Mouse (Mus musculus) spleen, adult 2 months (tissue): ENCODE results near the gene Kctd8. TPM values are rescaled to one million over a fixed set of nuclear protein-coding genes. Genes with fewer than 3 reads are reported as not detected.

Experiments
- DNase-seq, 2 experiments: peaks; one replicate each; pipeline versions ENCODE4 v3.0.0 to v3.0.0-alpha.2; 2012 to 2021; ENCODE audit warnings: low spot score in 2 of 2, low read depth in 1 of 2
- H3K27ac ChIP-seq: fragments of 200-500 bp; 2 replicates; pipeline ENCODE4 v1.5.1; 2012; ENCODE audit warnings: low read length, inconsistent platforms; ENCODE audit not compliant: insufficient read depth
- H3K27me3 ChIP-seq: fragments of 200-500 bp; 2 replicates; pipeline ENCODE4 v1.6.1; 2012; ENCODE audit warnings: mild to moderate bottlenecking, moderate library complexity, low read length, inconsistent platforms; ENCODE audit not compliant: control insufficient read depth, insufficient read depth
- H3K36me3 ChIP-seq: fragments of 200-500 bp; 2 replicates; pipeline ENCODE4 v1.6.1; 2012; ENCODE audit warnings: mild to moderate bottlenecking, low read length, inconsistent platforms; ENCODE audit not compliant: control insufficient read depth, insufficient read depth
- H3K4me1 ChIP-seq: fragments of 200-500 bp; 2 replicates; pipeline ENCODE4 v1.6.1; 2011; ENCODE audit warnings: inconsistent platforms; ENCODE audit not compliant: control insufficient read depth, insufficient read depth, insufficient read length
- H3K4me3 ChIP-seq: fragments of 200-500 bp; 2 replicates; pipeline ENCODE4 v1.5.1; 2011; ENCODE audit warnings: mild to moderate bottlenecking, inconsistent platforms; ENCODE audit not compliant: insufficient read depth, insufficient read length; ENCODE audit errors: extremely low read depth
- CTCF ChIP-seq: fragments of 200-500 bp; IDR thresholded peaks from 2 replicates; pipeline ENCODE4 v1.5.1; 2011; ENCODE audit warnings: mild to moderate bottlenecking, inconsistent platforms; ENCODE audit not compliant: insufficient read depth, insufficient read length, insufficient replicate concordance; ENCODE audit errors: extremely low read depth
- POLR2A ChIP-seq: fragments of 200-500 bp; IDR thresholded peaks from 2 replicates; pipeline ENCODE4 v1.6.1; 2011; ENCODE audit warnings: low read depth, low read length, inconsistent platforms
- WGBS: fragments of 180-500 bp; shearing (Covaris S2); methylation state at CpG from one replicate; pipeline ENCODE4 v1.1.7; 2018; 5-methylcytosine and 5-hydroxymethylcytosine counted together
- polyA plus RNA-seq: library from polyadenylated mRNA; depleted of rRNA; stranded (reverse); fragments of >200 nt; gene quantifications from 2 replicates; pipeline ENCODE4 v1.2.3, GENCODE M21; 2012; rRNA removed

Gene Kctd8
- polyA plus RNA-seq, 1 experiment = not detected

DNA sequence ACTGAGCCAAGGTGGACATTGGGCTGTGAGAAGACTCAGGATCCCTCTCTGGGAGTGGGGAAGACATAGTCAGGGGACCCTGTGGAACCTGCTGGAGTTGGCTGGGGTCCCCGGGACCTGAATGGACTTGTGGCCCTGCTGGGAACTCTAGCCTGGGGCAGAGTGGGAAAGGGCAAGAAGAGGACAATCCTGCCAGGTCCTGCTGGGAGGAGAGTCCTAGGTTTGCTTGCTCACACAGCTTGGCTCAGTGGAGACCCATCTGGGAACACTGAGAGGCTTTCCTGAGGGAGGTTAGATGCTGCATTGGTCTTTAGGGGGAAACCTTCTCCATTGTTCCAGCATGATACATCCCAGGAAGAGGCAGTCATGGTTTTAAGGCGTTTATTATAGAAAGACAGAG is 133.8 kb downstream of the Kctd8 start:
- DNase-seq = no peak
- no peak for TF ChIP-seq CTCF
- no peak for TF ChIP-seq POLR2A
- 49% methylated on average over 2 of the region's 2 CpGs for WGBS

DNA sequence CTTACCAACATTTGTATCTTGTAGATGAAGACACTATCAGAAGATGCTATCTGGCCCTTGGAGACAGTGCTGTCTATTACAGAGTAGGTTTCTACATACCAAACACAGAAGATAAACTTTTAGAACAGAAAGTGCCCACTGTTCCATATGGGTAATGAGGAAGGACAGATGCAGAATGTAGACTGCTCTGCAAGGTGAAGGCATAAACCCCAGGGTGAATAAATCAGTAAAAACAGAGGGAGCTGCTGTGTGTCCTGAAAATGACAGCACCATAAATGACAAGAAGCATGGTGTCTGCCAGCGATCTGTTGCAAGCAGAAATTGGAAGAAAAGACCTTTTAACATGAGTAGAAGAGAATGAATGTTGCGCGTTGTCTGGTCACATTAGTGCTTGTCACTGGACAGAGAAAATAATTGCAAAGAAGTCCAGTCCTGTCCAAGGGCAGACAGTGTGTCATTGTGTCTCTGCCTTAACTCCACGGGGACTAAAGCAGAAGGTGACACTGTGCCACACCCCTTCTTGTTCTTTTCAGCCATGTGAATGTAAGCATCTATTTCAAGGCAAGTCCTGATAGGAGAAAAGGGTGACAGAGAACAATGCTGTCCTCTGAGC is 181.5 kb downstream of the Kctd8 start:
- no peak overlapping the region for H3K27ac ChIP-seq
- TF ChIP-seq POLR2A (no peak), CTCF (no peak)
- WGBS = 89% methylated on average over 4 of the region's 4 CpGs
- no peaks in the 10 kb centered on the region for H3K27me3 ChIP-seq
- no peaks in the 10 kb centered on the region for H3K36me3 ChIP-seq
- no peak for DNase-seq
- no peaks in the 10 kb centered on the region for H3K4me1 ChIP-seq
- no peak overlapping the region for H3K4me3 ChIP-seq

More for the DNA sequence above, 133.8 kb downstream of the Kctd8 start:
- Histone ChIP-seq H3K36me3 (no peaks in the 10 kb centered on the region), H3K27ac (no peak overlapping the region), H3K27me3 (no peaks in the 10 kb centered on the region), H3K4me1 (no peaks in the 10 kb centered on the region), H3K4me3 (no peak overlapping the region)

DNA sequence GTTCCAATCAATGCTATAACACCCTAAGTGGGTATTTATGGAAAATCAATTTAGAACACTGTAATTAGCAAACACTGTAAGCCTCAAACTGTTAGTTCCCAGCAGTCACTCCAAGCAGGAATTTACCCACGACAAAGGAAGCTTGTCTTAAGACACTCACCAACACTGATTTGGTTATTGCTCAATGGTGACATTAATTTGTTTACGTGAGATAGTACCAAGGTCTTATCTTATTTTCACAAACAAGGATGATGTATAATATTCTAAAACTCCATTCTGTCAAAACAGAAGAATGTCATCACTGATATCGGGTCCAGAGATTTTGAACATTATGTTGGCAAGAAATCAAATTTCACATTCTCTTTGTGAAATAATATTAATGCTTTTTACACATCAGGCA is 185.0 kb downstream of the Kctd8 start:
- Histone ChIP-seq H3K27me3 (no peaks in the 10 kb centered on the region), H3K36me3 (no peaks in the 10 kb centered on the region), H3K4me1 (no peaks in the 10 kb centered on the region), H3K4me3 (no peak overlapping the region), H3K27ac (no peak overlapping the region)
- TF ChIP-seq POLR2A (no peak), CTCF (no peak)
- no peak for DNase-seq
- WGBS = 80% methylated on average over 3 of the region's 3 CpGs

DNA sequence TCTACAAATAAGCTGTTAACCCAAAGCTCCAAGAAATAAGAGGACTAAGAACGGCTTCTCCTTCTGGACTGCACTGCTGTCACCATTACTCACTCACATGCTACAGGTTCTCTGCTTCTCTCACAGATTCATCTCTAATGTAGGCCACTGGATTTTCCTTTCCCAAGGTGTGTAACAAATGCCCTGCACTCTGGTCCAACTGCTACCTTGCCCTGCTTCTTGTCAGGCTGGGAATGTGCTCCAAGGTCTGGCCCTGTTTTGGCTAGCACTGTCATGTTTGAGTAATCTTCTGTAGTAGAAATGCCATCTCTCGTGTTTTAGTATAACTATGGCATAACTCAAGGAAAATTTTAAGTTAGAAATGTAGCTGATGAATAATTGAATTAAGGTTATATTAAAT is 195.7 kb downstream of the Kctd8 start:
- WGBS = 78% methylated on average over 2 of the region's 2 CpGs
- H3K27me3 ChIP-seq = no peaks in the 10 kb centered on the region
- no peak for TF ChIP-seq CTCF
- TF ChIP-seq POLR2A = no peak
- no peak for DNase-seq
- no peak overlapping the region for H3K27ac ChIP-seq
- H3K36me3 ChIP-seq = no peaks in the 10 kb centered on the region
- no peaks in the 10 kb centered on the region for H3K4me1 ChIP-seq
- no peak overlapping the region for H3K4me3 ChIP-seq

DNA sequence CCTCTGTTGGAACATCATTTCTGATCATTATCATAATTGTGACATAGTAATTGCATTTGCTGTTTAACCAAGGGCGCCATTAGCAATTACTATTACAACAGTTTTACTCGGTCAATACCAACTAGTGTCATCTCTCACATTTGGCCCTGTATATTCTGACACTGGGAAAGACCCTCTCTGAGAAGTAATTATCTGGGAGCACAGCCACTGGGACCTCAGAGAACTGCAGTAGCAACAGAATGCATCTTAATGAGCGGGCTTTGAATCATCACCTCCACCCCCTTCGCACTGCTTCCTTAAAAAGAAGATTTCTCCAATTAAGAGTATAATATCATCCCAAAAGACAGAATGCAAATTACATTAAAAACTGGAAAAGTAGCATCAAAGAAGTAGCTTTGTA is 200.4 kb downstream of the Kctd8 start:
- no peak for DNase-seq
- no peak overlapping the region for H3K4me3 ChIP-seq
- TF ChIP-seq CTCF (no peak), POLR2A (no peak)
- no peaks in the 10 kb centered on the region for H3K4me1 ChIP-seq
- no peaks in the 10 kb centered on the region for H3K27me3 ChIP-seq
- no peaks in the 10 kb centered on the region for H3K36me3 ChIP-seq
- no peak overlapping the region for H3K27ac ChIP-seq
- 90% methylated on average over 4 of the region's 4 CpGs for WGBS

DNA sequence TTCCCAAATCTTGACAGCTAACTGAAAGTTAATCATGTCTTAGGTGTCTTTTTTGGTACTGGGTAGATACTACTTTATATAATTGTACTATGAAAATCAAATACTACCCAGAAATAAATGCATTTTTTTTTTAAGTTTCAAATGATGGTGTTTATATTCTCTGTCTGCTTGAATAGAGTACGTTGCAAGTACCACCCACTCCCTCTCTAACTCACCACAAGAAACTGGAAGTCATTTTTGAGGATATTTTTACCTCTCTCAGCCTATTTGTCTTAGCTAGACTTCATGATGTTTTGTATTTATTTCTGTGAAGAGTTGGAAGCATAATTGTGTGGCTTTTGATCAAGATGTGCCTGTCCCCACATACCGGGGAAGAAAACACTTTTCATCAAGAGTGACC is 232.8 kb downstream of the Kctd8 start:
- no peak for DNase-seq
- Histone ChIP-seq H3K4me1 (no peaks in the 10 kb centered on the region), H3K27me3 (no peaks in the 10 kb centered on the region), H3K4me3 (no peak overlapping the region), H3K27ac (no peak overlapping the region), H3K36me3 (no peaks in the 10 kb centered on the region)
- WGBS = 68% methylated on average over 2 of the region's 2 CpGs
- TF ChIP-seq POLR2A (no peak), CTCF (no peak)

DNA sequence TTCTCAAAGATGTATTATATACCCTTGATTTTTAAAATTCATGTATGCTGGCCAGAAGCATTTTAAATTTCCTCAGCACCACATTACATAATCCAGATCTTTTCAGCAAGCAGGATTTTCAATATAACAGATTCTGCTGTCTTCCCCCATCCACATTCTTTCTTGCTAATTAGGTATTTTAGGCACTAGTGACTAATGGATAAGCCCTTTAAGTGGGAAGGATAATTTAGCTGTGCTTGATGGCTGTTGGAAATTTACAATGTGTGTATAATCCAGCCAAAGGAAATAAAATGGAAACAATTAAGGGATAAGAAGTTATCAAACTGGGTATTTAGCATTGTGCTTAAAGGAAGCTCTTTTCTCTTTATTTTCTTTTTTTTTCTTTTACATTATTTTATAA is 252.6 kb downstream of the Kctd8 start:
- H3K36me3 ChIP-seq = no peaks in the 10 kb centered on the region
- no peaks in the 10 kb centered on the region for H3K4me1 ChIP-seq
- H3K4me3 ChIP-seq = no peak overlapping the region
- DNase-seq = no peak
- H3K27me3 ChIP-seq = no peaks in the 10 kb centered on the region
- TF ChIP-seq CTCF (no peak), POLR2A (no peak)
- H3K27ac ChIP-seq = no peak overlapping the region

Other genes with a start within 250 kb of the Kctd8 start
- gene Yipf7, start 201.0 kb upstream of the Kctd8 start, polyA plus RNA-seq = 0.06 TPM in 1 of 2 replicates, not detected in the other
- gene Guf1, start 215.2 kb upstream of the Kctd8 start, polyA plus RNA-seq = 3.0 and 3.2 TPM in 2 replicates